ENCODE assay signal across 15 mouse cellular contexts in genomic region chrX:47466721-47467499, GRCm38 (mm10).
DNase-seq lines count a peak whose midpoint lies in the region; ATAC-seq and TF ChIP-seq lines count a peak whose summit lies in the region.
"Had no signal": no experiment of that assay in that cellular context is flagged by ENCODE, and none has a peak within 500 bp of the region (broad histone marks: within the 10 kb centered on the region; RNA-seq: fewer than 3 reads in every experiment).

No protein-coding gene starts in this region.

- no peak overlapping the region for H3K4me3 ChIP-seq in hindbrain, embryonic 11.5 days (ENCODE audit: low read depth, low read length)
- H3K4me3 ChIP-seq in hindbrain, embryonic 10.5 days: no peak overlapping the region
- no peak overlapping the region for H3K4me3 ChIP-seq in forebrain, embryonic 14.5 days (ENCODE audit: low read depth, low read length)
- H3K4me3 ChIP-seq in midbrain, embryonic 11.5 days (ENCODE audit: low read depth, low read length): no peak overlapping the region
- no peak overlapping the region for H3K4me3 ChIP-seq in lung, adult 2 months (replicated peaks; ENCODE audit: extremely low read depth, low read depth, low read length)
- H3K4me3 ChIP-seq: liver, embryonic 13.5 days; myocyte had no signal

- no peak for TF ChIP-seq CTCF in lung, adult 2 months (IDR thresholded peaks at IDR 0.05; ENCODE audit: insufficient read depth, low read length)

- no peaks in the 10 kb centered on the region for H3K4me1 ChIP-seq in hindbrain, embryonic 11.5 days (replicated peaks; ENCODE audit: control insufficient read depth, insufficient read depth, low read length)
- no peaks in the 10 kb centered on the region for H3K4me1 ChIP-seq in hindbrain, embryonic 10.5 days (replicated peaks)
- H3K4me1 ChIP-seq in forebrain, embryonic 14.5 days (ENCODE audit: control insufficient read depth, insufficient read depth, low read length): no peaks in the 10 kb centered on the region
- no peaks in the 10 kb centered on the region for H3K4me1 ChIP-seq in midbrain, embryonic 11.5 days (ENCODE audit: control insufficient read depth, insufficient read depth, low read length)
- H3K4me1 ChIP-seq in lung, adult 2 months (ENCODE audit: control insufficient read depth, insufficient read depth, low read length): no peaks in the 10 kb centered on the region
- H3K4me1 ChIP-seq: liver, embryonic 13.5 days had no signal

- H3K27ac ChIP-seq in hindbrain, embryonic 11.5 days (ENCODE audit: low read depth, low read length): no peak overlapping the region
- H3K27ac ChIP-seq in hindbrain, embryonic 10.5 days: no peak overlapping the region
- H3K27ac ChIP-seq in forebrain, embryonic 14.5 days (ENCODE audit: low read depth, low read length): no peak overlapping the region
- no peak overlapping the region; the same call in 1 of the 2 replicates for H3K27ac ChIP-seq in midbrain, embryonic 11.5 days (ENCODE audit: low read depth, low read length)
- H3K27ac ChIP-seq: liver, embryonic 13.5 days had no signal

- DNase-seq in hindbrain, embryonic 11.5 days (ENCODE audit: low spot score): no peak
- DNase-seq in hindbrain, embryonic 10.5 days (ENCODE audit: low spot score): no peak
- peak; percentile 14 for DNase-seq in forebrain, embryonic 14.5 days (ENCODE audit: low spot score)
- peak; percentile 85 for DNase-seq in midbrain, embryonic 11.5 days (ENCODE audit: low spot score, missing footprints)
- DNase-seq in retina, postnatal 1 day: peak; percentile 42
- DNase-seq in spleen, postnatal 10 days (ENCODE audit: low spot score in 2 of 2): no peak
- no peak for DNase-seq in lung, adult 2 months
- DNase-seq: adrenal gland, postnatal 14 days; B cell, adult 2 months; cerebellum, adult 8-10 months; gastrocnemius, postnatal 14 days; kidney, adult 8-10 months; liver, embryonic 13.5 days; thymus, adult 18-20 months had no signal

- 51% methylated on average over 5 of the region's 5 CpGs for WGBS in hindbrain, embryonic 11.5 days
- WGBS in hindbrain, embryonic 10.5 days: 56% methylated on average over 5 of the region's 5 CpGs
- WGBS in forebrain, embryonic 14.5 days: 33% methylated on average over 5 of the region's 5 CpGs
- 43% methylated on average over 5 of the region's 5 CpGs for WGBS in midbrain, embryonic 11.5 days
- 62% methylated on average over 5 of the region's 5 CpGs for WGBS in lung, adult 2 months

- no peak for TF ChIP-seq POLR2A in lung, adult 2 months (IDR thresholded peaks at IDR 0.05; ENCODE audit: borderline replicate concordance, extremely low read depth, low read depth, low read length)

- H3K36me3 ChIP-seq in hindbrain, embryonic 11.5 days (ENCODE audit: control insufficient read depth, insufficient read depth, low read length): no peaks in the 10 kb centered on the region
- H3K36me3 ChIP-seq in hindbrain, embryonic 10.5 days: no peaks in the 10 kb centered on the region
- H3K36me3 ChIP-seq in forebrain, embryonic 14.5 days (ENCODE audit: control insufficient read depth, insufficient read depth, low read length): no peaks in the 10 kb centered on the region
- H3K36me3 ChIP-seq in midbrain, embryonic 11.5 days (ENCODE audit: control insufficient read depth, insufficient read depth, low read length): no peaks in the 10 kb centered on the region
- H3K36me3 ChIP-seq: liver, embryonic 13.5 days had no signal

- no peaks in the 10 kb centered on the region for H3K27me3 ChIP-seq in hindbrain, embryonic 11.5 days (ENCODE audit: control insufficient read depth, insufficient read depth, low read length)
- no peaks in the 10 kb centered on the region for H3K27me3 ChIP-seq in hindbrain, embryonic 10.5 days (ENCODE audit: insufficient read depth, poor library complexity, severe bottlenecking)
- H3K27me3 ChIP-seq in forebrain, embryonic 14.5 days (replicated peaks; ENCODE audit: control insufficient read depth, insufficient read depth, low read length): no peaks in the 10 kb centered on the region
- H3K27me3 ChIP-seq in midbrain, embryonic 11.5 days (ENCODE audit: control insufficient read depth, insufficient read depth, low read length): no peaks in the 10 kb centered on the region
- H3K27me3 ChIP-seq: liver, embryonic 13.5 days had no signal

- no peak overlapping the region for H3K9ac ChIP-seq in hindbrain, embryonic 11.5 days (ENCODE audit: low read depth, low read length)
- no peak overlapping the region for H3K9ac ChIP-seq in forebrain, embryonic 14.5 days (ENCODE audit: low read length)
- H3K9ac ChIP-seq in midbrain, embryonic 11.5 days (ENCODE audit: low read length): no peak overlapping the region
- H3K9ac ChIP-seq: liver, embryonic 13.5 days had no signal

- ATAC-seq in hindbrain, embryonic 11.5 days (ENCODE audit: low FRiP score): peak; percentile 67; the same call in 1 of the 2 replicates
- peak; percentile 46; the same call in 1 of the 2 replicates for ATAC-seq in forebrain, embryonic 14.5 days
- ATAC-seq in midbrain, embryonic 11.5 days (ENCODE audit: low FRiP score): peak; percentile 64

- no peak overlapping the region for H3K4me2 ChIP-seq in hindbrain, embryonic 11.5 days (replicated peaks; ENCODE audit: low read depth, low read length)
- H3K4me2 ChIP-seq in forebrain, embryonic 14.5 days (ENCODE audit: low read length): no peak overlapping the region
- H3K4me2 ChIP-seq in midbrain, embryonic 11.5 days: no peak overlapping the region
- H3K4me2 ChIP-seq: liver, embryonic 13.5 days had no signal

- H3K9me3 ChIP-seq in hindbrain, embryonic 11.5 days (ENCODE audit: control insufficient read depth, low read length): no peaks in the 10 kb centered on the region
- H3K9me3 ChIP-seq in hindbrain, embryonic 10.5 days: no peaks in the 10 kb centered on the region
- no peaks in the 10 kb centered on the region for H3K9me3 ChIP-seq in forebrain, embryonic 14.5 days (replicated peaks; ENCODE audit: control insufficient read depth, low read length)
- H3K9me3 ChIP-seq in midbrain, embryonic 11.5 days (ENCODE audit: control insufficient read depth, low read length): no peaks in the 10 kb centered on the region
- H3K9me3 ChIP-seq: liver, embryonic 13.5 days had no signal

Comparison
In these comparisons a context has a peak if more than half of its experiments do, and no peak if none do; other contexts are left out.
1. DNase-seq: peak in forebrain, embryonic 14.5 days (single experiment), midbrain, embryonic 11.5 days (single experiment) and retina, postnatal 1 day (single experiment); none in hindbrain, embryonic 11.5 days (single experiment), hindbrain, embryonic 10.5 days (single experiment), spleen, postnatal 10 days (0 of 2) and lung, adult 2 months (single experiment).
2. Peak in every context shown above with its lines, with median percentiles within 50 percentile points of each other: ATAC-seq.